Mouse (Mus musculus) liver, postnatal 0 days (tissue): ENCODE measurements around the gene Cacnb1.

Experiments
- CTCF ChIP-seq: sonication (generic); IDR thresholded peaks from 2 replicates; pipeline ENCODE4 v1.5.1; 2016; ENCODE audit warnings: antibody characterized with exemption, low read depth
- EP300 ChIP-seq: IDR thresholded peaks from 2 replicates; pipeline ENCODE4 v1.6.1; 2016; ENCODE audit warnings: antibody characterized with exemption, low read depth, mild to moderate bottlenecking

DNA sequence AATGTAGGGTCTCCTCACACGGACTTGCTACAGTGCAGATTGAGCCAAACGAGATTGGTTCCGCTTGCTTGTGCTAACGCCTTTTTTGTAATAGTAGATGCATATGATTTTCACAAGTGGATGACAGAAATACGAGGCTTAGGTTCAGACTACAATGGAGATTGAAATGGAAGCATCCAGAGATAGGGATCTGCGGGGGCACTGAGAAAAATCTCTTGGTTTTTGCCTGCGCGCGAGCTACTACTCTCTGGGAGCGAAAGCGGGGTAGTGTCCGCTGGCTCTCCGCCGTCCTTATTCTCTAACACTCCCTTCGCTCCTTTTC, 3.4 kb upstream of the Cacnb1 start:
- TF ChIP-seq CTCF: no peak
- no peak for TF ChIP-seq EP300
